7 mouse cellular contexts compared by ENCODE assay signal in genomic region chr19:9082191-9083009, GRCm38 (mm10). TPM values are rescaled to one million over a fixed set of nuclear protein-coding genes. Genes with fewer than 3 reads are reported as not detected.
A peak's percentile ranks its signal among the peaks of the same experiment; 100 is the strongest.
DNase-seq lines count a peak whose midpoint lies in the region; ATAC-seq lines count a peak whose summit lies in the region.

No protein-coding gene starts in this region.

- 0 out of 2 replicates have a peak overlapping the region, but pooled peaks have one; percentile 24 for H3K9ac ChIP-seq in midbrain, embryonic 12.5 days (replicated peaks)

- H3K27me3 ChIP-seq in limb, embryonic 10.5 days (ENCODE audit: low read depth, poor library complexity, severe bottlenecking), result no peaks in the 10 kb centered on the region
- H3K27me3 ChIP-seq in midbrain, embryonic 12.5 days, result peaks cover 6% of the 10 kb centered on the region; the same call in 1 of the 2 replicates

- H3K36me3 ChIP-seq in limb, embryonic 10.5 days, result no peaks in the 10 kb centered on the region
- no peaks in the 10 kb centered on the region for H3K36me3 ChIP-seq in midbrain, embryonic 12.5 days

- peak overlapping the region; percentile 21 for H3K4me2 ChIP-seq in midbrain, embryonic 12.5 days (replicated peaks)

- no peaks in the 10 kb centered on the region for H3K9me3 ChIP-seq in limb, embryonic 10.5 days (replicated peaks)
- no peaks in the 10 kb centered on the region for H3K9me3 ChIP-seq in midbrain, embryonic 12.5 days

- ATAC-seq in midbrain, embryonic 12.5 days (ENCODE audit: low FRiP score, low read depth), result peak; percentile 93

- peak overlapping the region; percentile 53; the same call in 1 of the 2 replicates for H3K27ac ChIP-seq in limb, embryonic 10.5 days
- H3K27ac ChIP-seq in midbrain, embryonic 12.5 days (replicated peaks), result no peak overlapping the region

- DNase-seq in adrenal gland, adult 2 months, result peak; percentile 87
- peak; percentile 84 for DNase-seq in embryo, embryonic 11.5 days (ENCODE audit: low read depth, low spot score)
- peak; percentile 99 for DNase-seq in heart, adult 11 months
- peak; percentile 78 for DNase-seq in kidney, adult 11 months
- DNase-seq in limb, embryonic 10.5 days (ENCODE audit: low spot score), result peak; percentile 92
- DNase-seq in skeletal muscle tissue, adult 2 months (ENCODE audit: low read depth, low spot score), result peak; percentile 90

- WGBS in limb, embryonic 10.5 days, result 18% methylated on average over 23 of the region's 23 CpGs
- WGBS in midbrain, embryonic 12.5 days, result 20% methylated on average over 23 of the region's 23 CpGs

- peaks cover 4% of the 10 kb centered on the region; the same call in 1 of the 2 replicates for H3K4me1 ChIP-seq in limb, embryonic 10.5 days
- H3K4me1 ChIP-seq in midbrain, embryonic 12.5 days, result no peaks in the 10 kb centered on the region

- peak overlapping the region; percentile 27 for H3K4me3 ChIP-seq in limb, embryonic 10.5 days
- no peak overlapping the region for H3K4me3 ChIP-seq in midbrain, embryonic 12.5 days

RNA-seq across cellular contexts. Expression of gene Scgb1a1, which starts 5.4 kb away (rescaled TPM):
- total RNA-seq in adrenal gland, adult 2 months (2021), result not detected
- polyA plus RNA-seq in adrenal gland, adult 2 months (2012; rRNA removed), result 4.5 TPM in 1 of 2 replicates, not detected in the other
- polyA plus RNA-seq in limb, embryonic 10.5 days (2016; fragmentation: Nextera tagmentation; extraction: Ambion mirVana), result not detected in 2 replicates
- not detected in 2 replicates for polyA plus RNA-seq in midbrain, embryonic 12.5 days (2016; fragmentation: Nextera tagmentation; extraction: Ambion mirVana)

RNA-seq across cellular contexts. Expression of gene Asrgl1, which starts 53.0 kb away (rescaled TPM):
- total RNA-seq in adrenal gland, adult 2 months (2021), result 10 to 100 TPM; 10.3 to 12.7 TPM
- polyA plus RNA-seq in adrenal gland, adult 2 months (2012; rRNA removed), result 1.2 and 2.0 TPM in 2 replicates
- polyA plus RNA-seq in limb, embryonic 10.5 days (2016; fragmentation: Nextera tagmentation; extraction: Ambion mirVana), result 16.9 and 20.7 TPM in 2 replicates
- 14.5 and 15.0 TPM in 2 replicates for polyA plus RNA-seq in midbrain, embryonic 12.5 days (2016; fragmentation: Nextera tagmentation; extraction: Ambion mirVana)
